Mouse (Mus musculus) heart, adult 2 months (tissue): Measurements from ENCODE around the gene Galnt4. TPM values are rescaled to one million over a fixed set of nuclear protein-coding genes. Genes with fewer than 3 reads are reported as not detected.
A peak's percentile ranks its signal among the peaks of the same experiment; 100 is the strongest.

Experiments used
- DNase-seq, 2 experiments: peaks; one replicate each; pipeline ENCODE4 v3.0.0; 2021
- H3K27ac ChIP-seq: fragments of 200-600 bp; 2 replicates; pipeline ENCODE4 v1.8.1; 2022
- H3K27me3 ChIP-seq: fragments of 200-500 bp; 2 replicates; pipeline ENCODE4 v1.6.1; 2012; ENCODE audit warnings: mild to moderate bottlenecking, low read length, inconsistent platforms, mixed read lengths; ENCODE audit not compliant: control insufficient read depth, insufficient read depth
- H3K36me3 ChIP-seq: fragments of 200-500 bp; 2 replicates; pipeline ENCODE4 v1.6.1; 2012; ENCODE audit warnings: low read length, inconsistent platforms; ENCODE audit not compliant: control insufficient read depth, insufficient read depth
- H3K4me1 ChIP-seq: fragments of 200-500 bp; 2 replicates; pipeline ENCODE4 v1.6.1; 2011; ENCODE audit warnings: low read length; ENCODE audit not compliant: control insufficient read depth, insufficient read depth
- H3K4me3 ChIP-seq: fragments of 200-600 bp; 2 replicates; pipeline ENCODE4 v1.8.1; 2022
- H3K79me2 ChIP-seq: fragments of 200-500 bp; replicated peaks from 2 replicates; pipeline ENCODE4 v1.6.1; 2012; ENCODE audit warnings: mild to moderate bottlenecking, inconsistent platforms, low read length, moderate library complexity, mixed read lengths; ENCODE audit not compliant: control insufficient read depth, insufficient read depth
- H3K9ac ChIP-seq: fragments of 200-500 bp; 2 replicates; pipeline ENCODE4 v1.6.1; 2012; ENCODE audit warnings: low read depth, mild to moderate bottlenecking, control low read depth, inconsistent platforms, low read length, mixed read lengths
- CTCF ChIP-seq: fragments of 200-600 bp; IDR thresholded peaks from 2 replicates; pipeline ENCODE4 v1.8.1; 2022; ENCODE audit warnings: antibody characterized with exemption, mild to moderate bottlenecking, moderate library complexity
- EP300 ChIP-seq: fragments of 200-500 bp; IDR thresholded peaks from 2 replicates; pipeline ENCODE4 v1.6.1; 2011; ENCODE audit warnings: low read depth, low read length, control low read depth; ENCODE audit not compliant: insufficient read depth
- POLR2A ChIP-seq: fragments of 200-500 bp; IDR thresholded peaks from 2 replicates; pipeline ENCODE4 v1.6.1; 2011; ENCODE audit warnings: mild to moderate bottlenecking, low read depth, low read length, control low read depth; ENCODE audit not compliant: insufficient read depth
- WGBS: fragments of 180-500 bp; shearing (Covaris S2); methylation state at CpG from one replicate; pipeline ENCODE4 v1.1.7; 2018; 5-methylcytosine and 5-hydroxymethylcytosine counted together
- intact Hi-C: fragments of 180-260 bp; cut with DNase I; formaldehyde crosslinking; loops from one replicate; pipeline ENCODE4 v1.15.1; 2025
- polyA plus RNA-seq: library from polyadenylated mRNA; depleted of rRNA; stranded (reverse); fragments of >200 nt; gene quantifications from 2 replicates; pipeline ENCODE4 v1.2.3, GENCODE M21; 2012
- total RNA-seq, 2 experiments: library from RNA; stranded (reverse); gene quantifications; 2 replicates each; pipeline ENCODE4 v1.2.3; 2021

The Galnt4 gene
- total and polyA plus RNA-seq, 3 experiments: 0.88 to 2.6 (median 2.3) TPM

GRCm38 (mm10) chr10:99136337-99136736 lies 28.4 kb downstream of the Galnt4 start:
- intact Hi-C loops: no loop called here
- WGBS: 50% methylated on average over 5 of the region's 5 CpGs
- DNase-seq: no peak
- TF ChIP-seq CTCF (no peak), POLR2A (no peak), EP300 (no peak)
- Histone ChIP-seq H3K9ac (no peak overlapping the region), H3K36me3 (no peaks in the 10 kb centered on the region), H3K79me2 (no peaks in the 10 kb centered on the region), H3K4me1 (no peaks in the 10 kb centered on the region), H3K27me3 (no peaks in the 10 kb centered on the region), H3K4me3 (no peak overlapping the region), H3K27ac (no peak overlapping the region)

- no peaks in the 10 kb centered on the region for H3K36me3 ChIP-seq
- TF ChIP-seq POLR2A: no peak
- TF ChIP-seq EP300: no peak
- TF ChIP-seq CTCF: no peak
- no peak overlapping the region for H3K27ac ChIP-seq
- H3K4me3 ChIP-seq: no peak overlapping the region
- intact Hi-C loops: no loop called here
- no peak overlapping the region for H3K9ac ChIP-seq
- H3K79me2 ChIP-seq: no peaks in the 10 kb centered on the region
- WGBS: 76% methylated on average over 8 of the region's 8 CpGs
- H3K27me3 ChIP-seq: no peaks in the 10 kb centered on the region
- no peaks in the 10 kb centered on the region for H3K4me1 ChIP-seq
- DNase-seq: no peak
Measured at GRCm38 (mm10) chr10:99145611-99146010, 37.7 kb downstream of the Galnt4 start.

DNA sequence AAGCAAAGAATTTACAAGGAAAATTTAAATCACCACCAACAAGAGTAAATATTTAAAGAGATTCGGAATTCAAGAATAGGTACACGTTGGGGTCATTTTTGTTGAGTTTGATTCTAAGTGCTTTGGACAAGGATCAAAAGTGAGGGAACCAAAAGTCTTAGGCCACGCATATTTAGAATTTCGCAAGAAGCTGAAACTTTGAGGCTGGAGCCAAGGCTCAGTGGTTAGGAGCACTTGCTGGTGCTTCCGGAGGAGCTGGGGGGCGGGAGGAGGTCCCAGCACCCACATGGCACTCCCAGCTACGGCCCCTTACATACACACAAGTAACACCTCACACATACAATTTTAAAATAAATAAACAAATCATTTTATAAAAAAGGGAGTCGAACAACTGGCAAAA lies 38.6 kb downstream of the Galnt4 start:
- WGBS: 95% methylated on average over 8 of the region's 8 CpGs
- no peak overlapping the region for H3K9ac ChIP-seq
- intact Hi-C loops: no loop called here
- no peaks in the 10 kb centered on the region for H3K27me3 ChIP-seq
- H3K4me1 ChIP-seq: no peaks in the 10 kb centered on the region
- TF ChIP-seq POLR2A (no peak), EP300 (no peak), CTCF (no peak)
- no peak overlapping the region for H3K27ac ChIP-seq
- no peaks in the 10 kb centered on the region for H3K36me3 ChIP-seq
- no peaks in the 10 kb centered on the region for H3K79me2 ChIP-seq
- no peak for DNase-seq
- H3K4me3 ChIP-seq: no peak overlapping the region

DNA sequence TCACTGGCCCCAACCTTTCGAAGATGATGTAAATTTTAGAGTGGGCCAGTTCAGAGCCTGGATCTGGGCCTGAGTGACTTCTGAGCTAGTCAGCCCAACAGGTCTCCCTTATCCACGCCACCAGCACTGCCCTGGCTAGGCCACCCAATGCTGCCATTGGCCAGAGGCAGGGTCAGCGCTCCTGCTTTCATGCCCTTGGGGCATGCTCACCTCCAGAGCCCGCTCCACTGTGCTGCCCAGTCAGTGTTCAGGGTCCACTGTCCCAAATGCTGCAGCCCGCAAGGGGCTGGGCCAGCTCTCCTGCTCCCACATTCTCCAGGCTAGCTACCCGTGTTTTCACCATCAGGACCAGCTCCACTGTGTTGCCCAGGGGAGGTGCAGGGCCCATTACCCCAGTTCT lies 42.1 kb downstream of the Galnt4 start:
- Histone ChIP-seq H3K9ac (no peak overlapping the region), H3K4me1 (no peaks in the 10 kb centered on the region), H3K27ac (no peak overlapping the region), H3K27me3 (no peaks in the 10 kb centered on the region), H3K4me3 (no peak overlapping the region), H3K36me3 (no peaks in the 10 kb centered on the region), H3K79me2 (no peaks in the 10 kb centered on the region)
- no peak for TF ChIP-seq EP300
- TF ChIP-seq CTCF: no peak
- no peak for TF ChIP-seq POLR2A
- intact Hi-C loops: loop anchor here (5.0 kb wide), 1 partner anchor 43 kb away; the partner anchor contains the start of genes Galnt4 and Poc1b
- DNase-seq: no peak
- WGBS: 92% methylated on average over 6 of the region's 6 CpGs

GRCm38 (mm10) chr10:99151580-99151979 lies 43.6 kb downstream of the Galnt4 start:
- intact Hi-C loops: loop anchor here (5.0 kb wide), 1 partner anchor 44 kb away; the partner anchor contains the start of genes Galnt4 and Poc1b
- Histone ChIP-seq H3K27ac (no peak overlapping the region), H3K36me3 (no peaks in the 10 kb centered on the region), H3K4me1 (no peaks in the 10 kb centered on the region), H3K9ac (no peak overlapping the region), H3K27me3 (no peaks in the 10 kb centered on the region), H3K4me3 (no peak overlapping the region), H3K79me2 (no peaks in the 10 kb centered on the region)
- TF ChIP-seq CTCF: no peak
- TF ChIP-seq EP300: no peak
- TF ChIP-seq POLR2A: no peak
- no peak for DNase-seq
- WGBS: 96% methylated on average over 1 of the region's 1 CpGs

DNA sequence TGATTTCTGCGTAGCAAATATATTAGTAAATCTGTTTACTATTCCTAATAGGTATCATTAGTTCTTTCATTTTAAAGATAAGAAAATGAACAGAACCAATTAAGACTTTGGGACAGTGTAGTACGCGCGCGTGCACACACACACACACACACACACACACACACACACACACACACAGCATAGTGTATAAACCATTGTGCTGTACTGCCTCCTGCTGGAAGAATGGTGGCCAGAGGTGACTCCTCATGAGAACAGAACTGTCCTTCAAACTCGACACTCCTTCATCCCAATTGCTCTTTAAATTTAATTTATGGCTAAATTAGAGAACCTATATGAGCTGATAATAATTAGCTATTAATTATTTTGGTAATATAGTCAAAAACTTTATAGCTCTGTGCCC lies 44.1 kb downstream of the Galnt4 start:
- no peak overlapping the region for H3K27ac ChIP-seq
- no peak for DNase-seq
- WGBS: 90% methylated on average over 6 of the region's 6 CpGs
- no peaks in the 10 kb centered on the region for H3K4me1 ChIP-seq
- no peak overlapping the region for H3K4me3 ChIP-seq
- TF ChIP-seq EP300 (no peak), POLR2A (no peak), CTCF (peak; percentile 53)
- H3K79me2 ChIP-seq: no peaks in the 10 kb centered on the region
- intact Hi-C loops: loop anchor here (5.0 kb wide), 1 partner anchor 45 kb away; the partner anchor contains the start of genes Galnt4 and Poc1b
- no peaks in the 10 kb centered on the region for H3K36me3 ChIP-seq
- no peaks in the 10 kb centered on the region for H3K27me3 ChIP-seq
- H3K9ac ChIP-seq: no peak overlapping the region
